Mouse (Mus musculus): ENCODE results near the gene Lrrc74a. TPM values are rescaled to one million over a fixed set of nuclear protein-coding genes. Genes with fewer than 3 reads are reported as not detected.
A peak's percentile ranks its signal among the peaks of the same experiment; 100 is the strongest.

Gene Lrrc74a
- total RNA-seq, 2 experiments from 2014 or later, result not detected

DNA sequence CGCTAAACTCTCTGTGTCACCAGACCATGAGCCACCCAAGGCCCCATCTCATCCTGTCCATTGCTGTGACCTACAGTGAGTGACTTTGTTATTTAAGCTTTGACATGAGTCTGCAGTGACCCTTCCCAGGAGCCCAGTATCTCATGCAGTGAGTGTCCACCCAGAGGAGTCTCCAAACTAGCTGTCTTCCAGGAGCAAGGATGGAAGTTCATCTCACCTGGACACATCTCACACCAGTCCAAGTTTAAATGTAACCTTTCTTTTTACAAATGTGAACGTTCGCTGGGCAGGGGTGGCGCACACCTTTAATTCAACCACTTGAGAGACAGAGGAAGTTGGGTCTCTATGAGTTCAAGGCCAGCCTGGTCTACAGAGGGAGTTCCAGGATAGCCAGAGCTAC lies 44.4 kb downstream of the Lrrc74a start:
- ATAC-seq (replicated peaks; ENCODE audit: low FRiP score, poor library complexity, severe bottlenecking), result no peak

DNA sequence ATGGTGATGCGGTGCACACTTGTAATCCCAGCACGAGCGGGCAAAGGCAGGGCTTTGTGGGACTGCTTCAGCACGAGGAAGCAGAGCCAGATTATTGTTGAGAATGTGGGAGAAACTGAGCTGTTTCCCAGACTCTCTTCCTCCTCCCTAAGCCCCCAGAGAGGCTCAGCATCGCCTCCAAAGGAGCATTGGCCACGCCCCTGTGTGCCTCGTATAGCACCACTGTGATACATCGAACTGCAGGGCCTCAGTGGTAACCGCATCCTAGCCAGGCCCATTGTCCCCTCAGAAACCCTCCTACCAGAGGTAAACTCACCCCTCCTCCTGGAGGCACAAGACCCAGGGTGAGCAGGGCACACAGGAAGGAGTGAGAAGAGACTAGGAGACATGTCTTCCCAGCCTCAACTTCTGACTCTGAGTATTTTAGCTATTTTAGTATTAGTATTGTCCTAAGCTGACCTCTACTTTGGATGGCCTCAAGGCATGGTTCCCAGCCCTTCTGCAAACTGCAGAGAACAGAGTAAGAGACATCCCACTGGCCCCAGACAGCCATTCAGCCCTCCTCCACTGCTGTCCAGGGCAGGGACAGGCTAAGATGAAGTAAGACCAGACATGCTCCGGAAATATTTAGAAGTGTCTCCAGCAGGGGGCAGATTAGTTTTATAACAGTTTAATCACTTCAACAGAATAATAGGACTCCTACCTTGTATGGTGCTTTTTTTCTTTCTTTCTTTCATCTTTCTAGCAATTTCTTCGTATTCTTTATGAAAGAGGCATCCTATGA lies 45.2 kb downstream of the Lrrc74a start:
- ATAC-seq (replicated peaks; ENCODE audit: low FRiP score, poor library complexity, severe bottlenecking), result no peak

DNA sequence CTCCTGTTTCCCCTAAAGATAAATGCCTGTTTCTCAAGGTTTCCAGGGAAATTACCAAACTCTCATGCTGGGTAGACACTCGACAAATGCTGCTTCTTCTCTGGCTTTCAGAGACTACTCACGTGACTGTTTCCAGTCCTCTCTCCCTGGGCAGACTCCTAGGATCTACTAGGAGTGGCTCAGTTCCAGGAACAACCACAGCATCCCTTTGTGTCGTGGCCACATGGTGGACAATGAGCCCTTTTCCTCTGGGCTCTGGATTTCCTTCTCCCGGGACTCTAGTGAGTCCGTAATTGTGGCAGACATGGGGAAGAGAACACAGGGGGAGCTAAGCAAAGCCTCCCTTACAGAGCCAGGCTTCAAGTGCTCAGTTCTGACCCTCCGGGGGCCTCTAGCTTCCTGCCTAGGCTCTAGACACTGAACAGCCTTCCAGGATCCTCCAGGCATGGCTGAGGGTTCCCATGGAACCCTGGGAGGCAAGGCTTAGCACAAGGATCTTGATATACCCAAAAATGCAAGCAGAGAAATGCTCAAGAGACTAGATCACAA lies 47.6 kb downstream of the Lrrc74a start:
- ATAC-seq (replicated peaks; ENCODE audit: low FRiP score, poor library complexity, severe bottlenecking), result no peak

DNA sequence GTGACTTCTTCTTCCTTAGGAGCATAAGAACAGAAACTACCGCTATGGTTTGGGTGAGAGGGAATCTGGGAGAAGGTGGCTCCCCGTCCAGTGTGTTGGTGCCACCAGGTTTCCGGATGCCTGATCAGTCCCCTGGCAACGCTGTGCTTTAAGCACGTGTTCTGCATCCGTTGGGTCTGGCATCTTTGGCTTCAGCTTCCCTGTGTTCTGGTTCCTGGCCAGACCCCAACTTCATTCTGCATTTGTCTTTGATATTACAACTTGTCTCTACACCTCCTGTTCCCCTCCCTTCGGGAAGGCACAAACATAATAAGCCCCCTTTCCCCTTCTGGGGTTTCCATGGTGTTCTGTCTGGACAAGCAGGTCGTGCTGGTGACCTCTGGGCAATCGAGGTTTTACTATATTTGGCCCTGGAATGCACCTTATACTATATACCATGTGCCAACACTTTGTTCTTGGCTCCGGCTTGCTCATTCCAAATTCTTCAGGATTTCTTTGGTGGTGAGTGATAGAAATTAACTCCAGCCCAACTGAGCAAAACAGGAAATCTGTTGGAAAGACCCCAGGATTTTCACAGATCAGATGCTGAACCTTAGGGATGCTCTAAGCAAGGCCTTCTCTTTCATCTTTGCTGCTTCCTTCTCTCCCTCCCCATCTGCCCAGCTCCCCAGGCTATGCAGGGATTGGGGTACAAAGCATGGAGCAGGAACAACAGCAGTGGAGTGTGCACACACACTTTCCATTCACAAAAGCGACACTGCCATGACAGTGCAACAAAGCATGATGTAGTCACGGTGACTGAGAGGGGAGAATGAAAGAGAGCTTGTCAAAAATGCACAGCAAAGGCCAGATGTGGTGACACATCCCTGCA lies 52.2 kb downstream of the Lrrc74a start:
- no peak for ATAC-seq (replicated peaks; ENCODE audit: low FRiP score, poor library complexity, severe bottlenecking)

DNA sequence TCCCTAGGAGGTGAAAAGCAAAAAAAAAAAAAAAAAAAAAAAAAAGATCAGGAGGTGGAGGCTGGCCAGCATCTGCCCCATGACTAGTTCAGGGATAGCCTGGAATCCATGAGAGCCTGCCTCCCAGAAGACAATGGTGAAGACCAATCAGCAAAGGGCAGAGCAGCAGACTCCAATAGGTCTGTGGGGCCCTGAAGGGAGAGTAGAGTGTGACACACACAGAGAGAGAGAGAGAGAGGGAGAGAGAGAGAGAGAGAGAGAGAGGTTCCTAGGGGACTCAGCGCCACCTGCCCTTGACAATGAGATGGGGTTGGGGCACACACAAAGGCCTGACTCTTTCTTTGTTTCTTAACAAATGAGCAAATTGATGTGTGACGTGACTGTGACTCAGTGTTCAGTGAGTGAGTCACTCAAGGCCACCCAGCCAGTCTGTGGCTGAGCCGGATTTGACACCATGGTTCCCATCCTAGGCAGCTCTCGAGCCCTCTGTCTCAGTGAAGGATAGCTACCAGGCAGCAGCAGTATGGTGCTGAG lies 52.9 kb downstream of the Lrrc74a start:
- no peak for ATAC-seq (replicated peaks; ENCODE audit: low FRiP score, poor library complexity, severe bottlenecking)

DNA sequence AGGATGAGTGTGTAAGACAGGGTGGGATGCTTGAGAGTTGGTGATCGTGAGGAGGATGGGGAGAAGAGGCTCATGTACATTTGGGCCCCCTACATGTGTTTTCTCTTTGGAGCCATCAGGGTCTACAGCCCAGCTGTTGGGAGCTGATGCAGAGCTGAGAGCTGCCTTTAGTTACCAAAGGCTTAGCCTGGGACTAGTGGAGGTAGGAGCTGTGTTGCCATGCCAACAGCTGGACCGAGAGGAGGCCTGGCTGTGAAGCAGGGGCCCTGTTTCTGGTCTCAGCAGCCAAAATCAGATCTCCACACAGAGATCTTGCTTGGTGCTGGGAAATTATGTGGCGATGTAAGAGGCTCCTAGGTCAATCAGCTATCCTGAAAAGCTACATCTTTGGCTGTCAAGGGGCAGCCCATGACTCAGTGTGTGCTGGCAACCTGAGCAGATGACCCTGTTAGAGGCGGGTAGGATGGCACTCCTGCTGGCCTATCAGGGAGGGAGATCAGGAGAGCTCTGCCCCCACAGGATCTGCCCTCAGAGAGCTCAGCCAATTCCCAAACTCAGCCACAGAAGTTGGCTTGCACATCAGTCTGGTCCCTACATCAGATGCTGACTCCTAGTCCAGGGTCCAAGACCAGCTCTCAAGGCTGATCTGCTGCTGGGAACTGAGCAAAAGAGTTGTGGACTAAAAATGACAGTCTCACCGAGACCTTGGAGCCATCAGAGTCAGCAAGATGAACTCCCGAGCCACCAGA lies 56.1 kb downstream of the Lrrc74a start:
- no peak for ATAC-seq (replicated peaks; ENCODE audit: low FRiP score, poor library complexity, severe bottlenecking)

DNA sequence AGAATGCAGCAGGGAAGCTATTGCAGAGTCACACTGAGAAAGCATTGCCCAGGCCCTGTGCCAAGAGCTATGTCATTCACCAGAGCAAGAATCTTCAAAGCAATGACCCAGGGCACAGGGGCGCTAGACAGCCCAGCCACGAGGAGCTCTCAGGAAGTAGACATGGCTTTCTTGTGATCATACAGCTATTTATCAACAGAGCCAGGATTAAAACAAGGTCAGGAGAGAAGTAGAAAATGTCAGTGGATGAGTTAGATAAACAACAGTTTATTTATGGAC lies 56.6 kb downstream of the Lrrc74a start:
- ATAC-seq (replicated peaks; ENCODE audit: low FRiP score, poor library complexity, severe bottlenecking), result no peak

DNA sequence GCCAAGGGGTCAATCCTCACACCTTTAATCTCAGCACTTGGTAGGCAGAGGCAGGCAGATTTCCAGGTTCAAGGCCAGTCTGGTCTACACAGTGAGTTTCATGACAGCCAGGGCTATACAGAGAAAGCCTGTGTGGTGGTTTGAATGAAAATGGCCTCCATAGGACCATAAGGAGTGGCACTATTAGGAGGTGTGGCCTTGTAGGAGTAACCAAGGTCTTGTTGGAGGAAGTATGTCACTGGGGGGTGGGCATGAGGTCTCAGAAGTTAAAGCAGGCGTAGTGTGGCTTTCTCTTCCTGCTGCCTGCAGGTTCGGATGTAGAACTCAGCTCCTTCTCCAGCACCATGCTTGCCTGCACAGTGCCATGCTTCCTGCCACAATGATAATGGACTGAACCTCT lies 57.8 kb downstream of the Lrrc74a start:
- no peak for ATAC-seq (replicated peaks; ENCODE audit: low FRiP score, poor library complexity, severe bottlenecking)

DNA sequence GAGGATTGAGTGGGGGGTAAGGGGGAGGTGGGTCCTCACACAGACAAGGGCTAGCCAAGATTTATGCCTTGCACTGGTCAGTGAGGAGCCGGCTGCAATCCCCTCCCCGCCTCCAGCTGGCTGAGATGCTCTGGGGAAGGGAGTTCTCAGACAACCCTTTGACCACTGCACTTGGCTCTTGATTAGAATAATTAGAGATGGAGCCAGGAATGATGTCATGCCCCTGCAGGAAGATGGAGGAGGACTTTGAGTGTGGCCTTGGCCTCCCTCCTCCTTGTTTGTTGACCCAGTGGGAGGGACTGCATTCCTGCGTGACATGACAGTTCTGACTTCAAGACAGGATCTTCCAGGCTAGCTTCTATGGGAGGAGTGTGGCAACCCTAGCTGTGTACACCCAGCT lies 59.7 kb downstream of the Lrrc74a start:
- no peak for ATAC-seq (replicated peaks; ENCODE audit: low FRiP score, poor library complexity, severe bottlenecking)

DNA sequence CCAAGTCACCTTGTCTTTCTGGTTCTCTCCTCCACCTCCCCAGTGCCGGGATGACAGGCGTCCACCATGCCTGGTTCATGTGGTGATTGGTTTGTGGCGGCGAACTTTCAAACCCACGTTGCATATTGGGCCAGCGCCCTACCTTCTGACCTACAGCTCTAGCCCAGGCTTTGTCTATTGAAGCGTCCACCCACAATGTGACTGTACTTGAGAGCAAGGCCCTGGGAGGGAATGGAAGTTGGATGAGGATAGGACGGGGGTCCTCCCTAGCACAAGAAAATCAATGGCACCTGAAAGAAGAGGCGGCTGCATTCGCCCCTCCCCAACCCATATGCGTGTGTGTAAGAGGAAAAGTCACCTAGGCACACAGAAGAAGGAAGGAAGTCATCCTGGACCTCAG lies 60.2 kb downstream of the Lrrc74a start:
- no peak for ATAC-seq (replicated peaks; ENCODE audit: low FRiP score, poor library complexity, severe bottlenecking)

DNA sequence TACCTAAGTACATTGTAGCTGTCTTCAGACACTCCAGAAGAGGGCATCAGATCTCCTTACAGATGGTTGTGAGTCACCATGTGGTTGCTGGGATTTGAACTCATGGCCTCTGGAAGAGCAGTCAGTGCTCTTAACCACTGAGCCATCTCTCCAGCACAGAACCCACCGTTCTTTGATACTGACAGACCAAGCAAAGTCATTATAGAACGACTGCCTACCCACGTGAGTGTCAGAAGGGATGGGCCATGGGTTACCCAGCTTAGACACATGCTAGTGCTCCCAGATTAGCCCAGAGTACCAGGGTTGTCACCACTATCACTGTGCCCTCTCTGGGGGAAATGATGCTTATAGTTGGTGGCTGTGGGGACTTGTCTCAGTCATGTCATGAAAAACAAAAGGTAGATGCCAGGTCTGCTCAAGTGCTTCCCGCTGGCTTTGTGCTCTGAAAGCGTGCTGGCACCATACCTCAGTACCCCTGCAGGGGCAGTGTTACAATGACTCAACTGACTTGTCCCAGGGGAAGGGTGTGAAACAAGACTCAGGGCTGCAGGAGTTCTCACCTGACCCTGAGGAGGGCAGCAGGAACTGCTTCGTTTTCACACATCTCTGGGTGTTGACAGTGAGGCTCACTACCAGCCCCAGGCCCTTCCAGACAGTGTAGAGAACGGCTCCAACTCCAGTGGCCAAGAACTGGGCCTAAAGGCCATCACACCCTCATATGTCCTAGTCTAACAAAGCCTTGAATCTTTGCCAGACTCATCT lies 61.1 kb downstream of the Lrrc74a start:
- peak; percentile 60 for ATAC-seq (replicated peaks; ENCODE audit: low FRiP score, poor library complexity, severe bottlenecking)

DNA sequence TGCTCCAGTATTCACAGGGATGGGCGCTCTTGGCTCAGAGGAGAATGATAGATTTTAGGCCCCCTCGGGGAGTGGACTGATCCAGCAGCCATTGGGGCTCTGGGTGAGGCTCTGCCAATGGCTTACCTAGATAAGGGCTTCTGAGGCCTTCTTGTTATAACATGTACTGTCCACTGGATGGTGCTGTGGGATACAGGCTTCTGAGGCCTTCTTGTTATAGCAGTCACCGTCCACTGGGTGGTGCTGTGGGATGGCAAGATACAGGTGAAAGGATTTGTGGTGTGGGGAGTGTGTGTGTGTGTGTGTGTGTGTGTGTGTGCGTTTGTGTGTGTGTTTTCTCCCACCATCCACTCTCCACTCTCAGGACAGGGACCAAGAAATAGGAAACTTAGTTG lies 61.7 kb downstream of the Lrrc74a start:
- ATAC-seq (replicated peaks; ENCODE audit: low FRiP score, poor library complexity, severe bottlenecking), result peak; percentile 94

DNA sequence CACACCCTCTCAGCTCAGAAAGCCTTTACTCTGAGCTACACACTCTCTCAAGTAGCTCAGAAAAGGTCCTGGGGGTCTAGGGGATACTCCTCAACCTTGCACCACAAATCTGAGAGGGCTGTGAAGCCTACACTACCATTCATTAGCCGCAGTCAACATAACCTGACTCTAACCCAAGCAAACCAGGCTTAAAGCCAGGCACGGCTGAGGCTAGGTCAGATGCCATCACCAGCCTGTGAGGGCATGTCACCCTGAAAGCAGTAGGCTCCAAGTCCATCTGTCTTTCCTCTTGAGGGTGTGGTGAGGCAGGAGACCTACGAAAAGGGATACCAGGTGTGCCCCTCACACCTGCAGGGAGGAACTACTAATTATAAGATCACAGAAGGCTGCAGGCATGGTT lies 62.2 kb downstream of the Lrrc74a start:
- no peak for ATAC-seq (replicated peaks; ENCODE audit: low FRiP score, poor library complexity, severe bottlenecking)

DNA sequence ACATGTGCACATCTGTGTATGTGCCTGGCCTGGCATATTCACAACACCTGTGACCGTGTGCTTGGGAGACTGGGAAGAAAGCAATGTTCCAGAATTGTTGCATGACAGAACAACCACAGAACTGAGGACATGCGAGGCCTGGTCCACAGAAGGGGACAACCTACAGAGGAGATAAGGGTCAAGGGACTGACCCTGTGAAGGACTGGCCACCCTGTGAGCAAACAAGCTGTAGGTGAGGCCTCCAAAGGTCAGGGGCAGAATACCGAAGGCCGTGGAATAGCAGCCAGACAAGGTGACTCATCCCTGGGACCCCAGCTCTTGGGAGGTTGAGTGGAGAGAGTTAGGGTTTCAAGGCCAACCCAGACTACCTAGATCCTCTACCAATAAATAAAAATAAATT lies 63.6 kb downstream of the Lrrc74a start:
- ATAC-seq (replicated peaks; ENCODE audit: low FRiP score, poor library complexity, severe bottlenecking), result no peak

DNA sequence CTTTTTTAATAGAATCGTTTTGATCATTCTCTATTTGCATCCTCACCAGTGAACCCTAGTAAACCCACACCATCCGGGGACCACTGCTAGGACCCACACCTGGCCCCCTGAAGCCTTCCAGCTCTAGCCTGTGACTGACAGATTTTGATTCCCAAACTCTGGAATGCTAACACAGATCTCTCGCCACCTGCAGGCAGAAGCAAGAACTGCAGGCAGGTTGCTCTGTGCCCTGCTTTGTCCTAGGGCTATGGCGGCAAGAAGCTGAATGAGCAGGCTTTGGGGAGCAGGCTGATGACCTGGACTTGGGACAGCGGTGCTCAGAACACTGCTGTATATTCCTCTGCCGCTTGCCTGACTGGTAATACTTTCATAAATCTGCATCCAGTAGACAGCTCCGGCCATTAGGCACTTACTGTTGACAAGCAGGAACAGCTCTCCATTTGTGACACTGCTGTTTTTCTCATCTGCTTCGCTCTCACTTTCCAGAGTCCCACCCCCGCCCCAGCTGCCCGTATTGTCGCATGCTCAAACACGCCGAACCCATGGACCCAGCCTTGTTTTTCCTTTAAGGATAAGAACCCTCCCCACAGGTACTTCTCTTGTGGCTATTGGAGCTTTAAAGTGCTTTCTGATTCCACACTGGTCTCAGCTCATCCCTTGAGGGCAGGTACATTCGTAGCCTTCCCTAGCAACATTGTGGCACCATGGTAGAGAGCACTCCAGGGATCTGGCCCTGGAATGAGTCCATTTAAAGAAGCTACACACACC lies 64.8 kb downstream of the Lrrc74a start:
- ATAC-seq (replicated peaks; ENCODE audit: low FRiP score, poor library complexity, severe bottlenecking), result no peak

DNA sequence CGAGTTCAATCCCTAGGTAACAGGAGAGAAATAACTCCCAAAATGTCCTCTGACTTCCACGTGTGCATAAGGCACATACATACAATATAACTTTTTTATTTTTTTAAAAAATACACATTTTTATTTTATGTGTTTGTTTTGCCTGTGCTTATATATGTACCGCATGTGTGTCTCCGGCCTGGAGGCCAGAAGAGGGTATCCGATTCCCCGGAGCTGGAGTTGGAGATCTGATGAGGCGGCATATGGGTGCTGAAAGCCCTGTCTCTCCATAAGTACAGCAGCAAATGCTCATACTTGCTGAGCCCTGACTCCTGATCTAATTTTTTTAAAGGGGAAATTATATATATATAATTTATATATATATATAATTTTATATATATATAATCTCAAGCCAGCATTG lies 65.6 kb downstream of the Lrrc74a start:
- ATAC-seq (replicated peaks; ENCODE audit: low FRiP score, poor library complexity, severe bottlenecking), result no peak

DNA sequence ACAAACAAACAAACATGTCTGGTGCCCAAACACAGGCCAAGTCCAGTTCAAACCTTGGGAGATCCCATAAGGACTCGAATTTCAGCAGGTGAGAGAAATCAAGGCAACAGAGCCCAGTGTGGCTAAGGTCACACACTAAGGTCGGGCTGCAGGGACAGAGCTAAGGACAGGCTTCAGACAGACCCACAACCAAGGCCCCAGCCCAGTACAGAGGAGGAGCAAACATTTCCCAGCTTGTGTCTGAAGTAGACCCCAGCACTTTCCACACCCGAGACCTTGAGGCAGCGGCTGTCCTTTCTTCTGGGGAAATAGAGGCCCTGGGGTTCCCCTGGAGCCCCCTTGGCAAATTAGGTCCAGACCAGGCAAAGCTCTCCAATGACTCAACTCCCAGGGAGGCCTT lies 66.2 kb downstream of the Lrrc74a start:
- no peak for ATAC-seq (replicated peaks; ENCODE audit: low FRiP score, poor library complexity, severe bottlenecking)

DNA sequence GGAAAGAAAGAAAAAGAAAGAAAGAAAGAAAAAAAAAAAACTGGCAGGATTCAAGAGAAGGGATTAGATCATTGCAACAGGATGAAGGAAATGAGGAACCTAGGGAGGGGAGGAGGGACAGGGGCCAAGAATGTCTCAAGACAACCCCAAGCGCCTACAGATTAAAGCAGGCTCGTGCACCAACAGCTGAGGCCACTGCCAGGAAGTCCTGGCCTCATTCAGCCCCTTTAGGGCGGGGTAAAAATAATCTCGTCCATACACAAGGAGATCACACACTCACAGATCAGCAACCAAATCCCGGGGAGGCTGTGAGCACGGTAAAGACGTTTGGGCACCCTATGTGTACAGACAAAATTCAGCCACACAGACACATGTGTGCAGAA lies 66.6 kb downstream of the Lrrc74a start:
- ATAC-seq (replicated peaks; ENCODE audit: low FRiP score, poor library complexity, severe bottlenecking), result peak; percentile 69
